Mouse (Mus musculus): ENCODE data around the gene Oprm1. TPM values are rescaled to one million over a fixed set of nuclear protein-coding genes. Genes with fewer than 3 reads are reported as not detected.

Gene Oprm1
- polyA plus RNA-seq, 1 experiment from 2014 or later, result not detected

DNA sequence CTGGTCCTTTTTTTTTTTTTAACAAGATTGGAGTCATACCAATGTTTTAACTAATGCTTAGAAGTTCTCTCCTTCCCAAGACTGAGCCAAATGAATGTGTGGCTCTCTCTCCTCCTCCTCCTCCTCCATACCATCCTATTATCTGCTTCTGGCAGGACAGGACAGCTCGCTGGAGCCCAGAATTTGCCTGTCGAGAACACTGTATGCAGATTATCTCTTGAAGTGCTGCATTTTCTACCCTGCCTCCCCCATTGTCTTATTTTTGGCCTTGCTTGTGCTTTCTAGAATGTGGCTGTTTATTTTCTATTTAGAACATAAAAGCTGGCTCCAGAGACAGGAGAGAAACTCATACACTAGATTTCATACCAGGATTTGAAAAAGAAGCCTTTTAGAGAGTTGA, 151.5 kb downstream of the Oprm1 start:
- 80% methylated on average over 2 of the region's 2 CpGs for WGBS
- Histone ChIP-seq H3K36me3 (no peaks in the 10 kb centered on the region), H3K9me3 (replicated peaks) (no peaks in the 10 kb centered on the region), H3K4me3 (no peak overlapping the region), H3K27me3 (ENCODE audit: low read depth, poor library complexity, severe bottlenecking) (no peaks in the 10 kb centered on the region), H3K27ac (no peak overlapping the region), H3K4me1 (no peaks in the 10 kb centered on the region)
- DNase-seq (ENCODE audit: low spot score), result no peak

DNA sequence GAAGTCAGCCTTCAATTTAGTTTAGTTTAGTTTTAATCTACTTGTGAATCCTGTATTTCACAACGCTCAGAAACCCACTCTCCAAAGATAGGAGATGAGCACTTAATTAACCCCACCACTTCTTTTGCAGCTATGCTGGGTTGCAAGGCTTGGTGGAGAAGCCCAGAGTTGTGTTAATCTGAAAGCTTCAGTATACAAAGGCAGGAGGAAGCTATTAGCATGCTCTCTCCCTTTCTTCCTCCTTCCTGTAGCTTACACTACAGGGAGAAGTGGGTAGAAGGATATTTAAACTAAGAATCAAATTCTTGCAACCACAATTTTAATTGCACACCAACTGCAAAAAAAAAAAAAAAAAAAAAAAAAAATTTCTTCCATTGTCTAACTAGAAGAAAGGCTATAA, 157.7 kb downstream of the Oprm1 start:
- Histone ChIP-seq H3K4me1 (peaks cover 7% of the 10 kb centered on the region; the same call in 1 of the 2 replicates), H3K27ac (no peak overlapping the region), H3K36me3 (no peaks in the 10 kb centered on the region), H3K27me3 (ENCODE audit: low read depth, poor library complexity, severe bottlenecking) (no peaks in the 10 kb centered on the region), H3K9me3 (replicated peaks) (no peaks in the 10 kb centered on the region), H3K4me3 (no peak overlapping the region)
- no peak for DNase-seq (ENCODE audit: low spot score)
- WGBS, result 71% methylated on average over 1 of the region's 1 CpGs

DNA sequence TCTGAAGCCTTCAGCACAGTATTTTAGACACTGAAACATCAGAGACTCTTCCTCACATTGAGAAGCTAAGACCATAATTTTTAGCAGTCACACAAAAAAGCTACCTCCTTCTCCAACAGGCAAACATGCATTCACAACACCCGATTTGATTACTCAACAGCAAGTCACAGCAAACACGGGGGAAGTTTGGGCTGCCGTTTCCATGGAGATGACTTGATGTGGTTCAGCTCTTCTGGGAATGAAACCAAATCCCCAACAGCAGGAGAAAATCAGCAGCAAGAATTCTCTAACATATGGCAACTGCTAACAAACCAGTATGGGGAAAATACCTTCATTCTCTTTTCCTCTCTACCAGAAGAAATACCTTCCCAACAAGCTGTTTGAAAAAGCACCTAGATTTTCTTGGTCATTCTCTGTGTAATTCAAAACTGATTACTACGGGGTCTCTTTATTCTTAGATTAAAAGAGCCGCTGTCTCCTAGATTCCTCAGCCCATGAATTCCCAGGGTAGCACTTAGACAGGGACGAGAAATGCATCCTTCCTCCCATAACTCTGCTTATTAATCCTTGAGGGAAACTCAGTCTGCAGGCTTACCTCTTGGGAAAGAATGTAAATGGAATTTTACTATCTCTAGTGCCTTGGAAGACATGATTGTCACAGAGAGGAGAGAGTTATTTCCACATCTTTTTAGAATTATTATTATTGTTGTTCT, 158.4 kb downstream of the Oprm1 start:
- Histone ChIP-seq H3K27me3 (ENCODE audit: low read depth, poor library complexity, severe bottlenecking) (no peaks in the 10 kb centered on the region), H3K4me3 (no peak overlapping the region), H3K36me3 (no peaks in the 10 kb centered on the region), H3K9me3 (replicated peaks) (no peaks in the 10 kb centered on the region), H3K4me1 (peaks cover 7% of the 10 kb centered on the region; the same call in 1 of the 2 replicates), H3K27ac (no peak overlapping the region)
- peak; percentile 44 for DNase-seq (ENCODE audit: low spot score)
- WGBS, result 45% methylated on average over 6 of the region's 6 CpGs

DNA sequence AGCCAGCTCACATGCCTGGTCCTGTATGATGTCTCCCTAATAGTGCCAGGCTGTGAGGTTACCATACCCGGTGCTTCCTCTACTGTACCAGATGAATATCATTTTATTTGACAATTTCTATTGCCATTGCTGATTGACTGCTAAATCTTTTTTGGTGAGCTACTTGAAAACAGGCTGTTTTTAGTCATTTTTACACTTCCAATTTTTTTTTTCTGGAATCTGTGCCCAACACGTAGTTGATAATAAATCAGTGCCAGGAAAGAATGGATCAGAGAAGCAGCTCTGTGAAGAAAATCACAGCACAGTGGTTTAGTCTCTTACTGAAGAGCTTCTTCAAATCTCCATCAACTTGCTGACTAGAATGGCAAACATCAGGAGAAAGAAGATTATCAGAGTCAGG, 168.4 kb downstream of the Oprm1 start:
- no peak for DNase-seq (ENCODE audit: low spot score)
- Histone ChIP-seq H3K4me3 (no peak overlapping the region), H3K9me3 (replicated peaks) (no peaks in the 10 kb centered on the region), H3K36me3 (no peaks in the 10 kb centered on the region), H3K27ac (no peak overlapping the region), H3K4me1 (no peaks in the 10 kb centered on the region), H3K27me3 (ENCODE audit: low read depth, poor library complexity, severe bottlenecking) (no peaks in the 10 kb centered on the region)
- WGBS, result 83% methylated on average over 2 of the region's 2 CpGs

DNA sequence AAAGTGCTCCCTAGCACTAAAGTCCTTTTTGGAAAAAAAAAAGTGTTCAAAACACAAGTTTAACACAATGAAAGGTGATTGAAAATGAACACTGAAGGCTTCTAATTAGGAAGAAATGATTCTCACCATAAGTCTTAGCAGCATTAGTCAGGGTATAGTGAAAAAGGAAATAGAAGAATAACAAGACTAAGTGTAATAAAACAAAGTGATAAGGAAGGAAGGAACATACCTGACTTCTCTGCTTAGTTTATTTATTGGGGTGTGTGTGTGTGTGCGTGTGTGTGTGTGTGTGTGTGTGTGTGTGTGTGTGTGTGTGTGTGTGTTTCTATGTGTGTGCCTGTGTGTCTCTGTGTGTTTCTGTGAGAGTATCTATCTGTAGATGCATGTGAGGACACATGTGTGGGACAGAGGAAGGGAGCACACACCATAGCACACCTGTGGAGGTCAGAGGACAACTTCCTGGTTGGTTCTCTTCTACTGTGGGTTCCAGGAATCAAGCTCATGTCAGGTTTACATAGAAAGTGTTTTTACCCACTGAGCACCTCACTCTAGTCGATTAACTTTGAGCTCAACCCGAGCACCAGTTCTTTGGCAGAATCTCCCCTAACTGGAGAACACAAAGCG, 169.4 kb downstream of the Oprm1 start:
- H3K27ac ChIP-seq, result no peak overlapping the region
- H3K9me3 ChIP-seq (replicated peaks), result no peaks in the 10 kb centered on the region
- DNase-seq (ENCODE audit: low spot score), result no peak
- H3K4me3 ChIP-seq, result no peak overlapping the region
- no peaks in the 10 kb centered on the region for H3K36me3 ChIP-seq
- H3K27me3 ChIP-seq (ENCODE audit: low read depth, poor library complexity, severe bottlenecking), result no peaks in the 10 kb centered on the region
- H3K4me1 ChIP-seq, result no peaks in the 10 kb centered on the region
- WGBS, result 90% methylated on average over 4 of the region's 4 CpGs

DNA sequence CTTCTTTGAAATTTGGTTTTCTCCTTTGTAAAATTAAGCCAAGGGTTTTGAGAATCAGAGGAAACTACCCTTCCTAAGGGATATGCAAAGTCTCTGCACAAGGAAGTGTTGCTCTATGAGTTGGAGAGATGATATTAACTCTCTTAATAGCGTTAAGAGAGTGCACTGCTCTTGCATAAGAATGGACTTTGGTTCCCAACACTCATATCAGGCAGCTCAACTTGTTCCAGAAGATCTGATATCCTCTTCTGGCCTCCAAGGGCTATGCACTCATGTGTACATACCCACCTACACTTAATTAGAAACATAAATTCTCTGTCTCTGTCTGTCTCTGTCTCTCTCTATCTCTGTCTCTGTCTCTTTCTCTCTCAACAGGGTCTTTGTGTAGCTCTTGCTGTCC, 170.6 kb downstream of the Oprm1 start:
- no peak overlapping the region for H3K4me3 ChIP-seq
- H3K4me1 ChIP-seq, result no peaks in the 10 kb centered on the region
- no peaks in the 10 kb centered on the region for H3K36me3 ChIP-seq
- 52% methylated on average over 1 of the region's 1 CpGs for WGBS
- no peaks in the 10 kb centered on the region for H3K27me3 ChIP-seq (ENCODE audit: low read depth, poor library complexity, severe bottlenecking)
- DNase-seq (ENCODE audit: low spot score), result no peak
- H3K27ac ChIP-seq, result no peak overlapping the region
- no peaks in the 10 kb centered on the region for H3K9me3 ChIP-seq (replicated peaks)

DNA sequence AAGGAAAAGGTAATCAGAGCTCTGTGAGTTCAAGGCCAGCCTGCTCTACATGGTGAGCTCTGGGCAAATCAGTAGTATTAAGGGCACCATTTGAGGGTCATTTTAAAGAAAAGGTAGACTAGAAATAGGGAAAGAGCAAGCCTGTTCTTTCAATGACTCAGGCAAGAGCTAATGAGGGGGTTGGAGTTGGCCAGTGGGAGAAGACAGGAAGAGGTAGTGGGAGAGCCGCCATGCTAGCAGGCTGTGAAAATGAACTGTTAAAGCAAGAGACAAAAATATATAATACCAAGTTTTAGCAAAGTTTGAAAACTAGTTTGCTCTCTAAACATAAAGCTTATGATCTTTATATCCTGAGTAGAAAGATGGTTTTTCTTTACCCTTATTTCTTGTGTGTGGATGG, 172.1 kb downstream of the Oprm1 start:
- Histone ChIP-seq H3K36me3 (no peaks in the 10 kb centered on the region), H3K4me1 (no peaks in the 10 kb centered on the region), H3K4me3 (no peak overlapping the region), H3K9me3 (replicated peaks) (no peaks in the 10 kb centered on the region), H3K27ac (no peak overlapping the region), H3K27me3 (ENCODE audit: low read depth, poor library complexity, severe bottlenecking) (no peaks in the 10 kb centered on the region)
- 92% methylated on average over 1 of the region's 1 CpGs for WGBS
- DNase-seq (ENCODE audit: low spot score), result no peak

DNA sequence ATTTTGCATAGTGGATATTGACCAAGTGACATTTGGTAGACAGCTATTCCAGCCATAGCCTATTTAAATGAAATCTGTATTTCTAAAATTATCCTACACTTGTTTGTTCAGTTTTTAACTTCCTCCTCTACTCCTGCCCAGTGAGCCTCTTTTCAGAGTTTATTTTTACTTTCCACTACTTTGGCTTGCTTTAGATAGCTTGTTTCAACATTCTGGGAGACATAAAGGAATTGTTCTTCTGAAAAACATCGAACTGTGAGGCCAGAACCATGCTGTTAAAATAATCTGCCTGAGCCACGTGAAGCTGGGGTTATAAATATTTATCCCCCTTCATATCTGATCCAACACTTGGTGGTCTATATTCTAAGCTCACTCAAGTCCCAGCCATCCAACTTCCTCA, 172.6 kb downstream of the Oprm1 start:
- H3K4me1 ChIP-seq, result no peaks in the 10 kb centered on the region
- WGBS, result 89% methylated on average over 2 of the region's 2 CpGs
- H3K27ac ChIP-seq, result no peak overlapping the region
- H3K27me3 ChIP-seq (ENCODE audit: low read depth, poor library complexity, severe bottlenecking), result no peaks in the 10 kb centered on the region
- DNase-seq (ENCODE audit: low spot score), result no peak
- H3K4me3 ChIP-seq, result no peak overlapping the region
- no peaks in the 10 kb centered on the region for H3K9me3 ChIP-seq (replicated peaks)
- H3K36me3 ChIP-seq, result no peaks in the 10 kb centered on the region

DNA sequence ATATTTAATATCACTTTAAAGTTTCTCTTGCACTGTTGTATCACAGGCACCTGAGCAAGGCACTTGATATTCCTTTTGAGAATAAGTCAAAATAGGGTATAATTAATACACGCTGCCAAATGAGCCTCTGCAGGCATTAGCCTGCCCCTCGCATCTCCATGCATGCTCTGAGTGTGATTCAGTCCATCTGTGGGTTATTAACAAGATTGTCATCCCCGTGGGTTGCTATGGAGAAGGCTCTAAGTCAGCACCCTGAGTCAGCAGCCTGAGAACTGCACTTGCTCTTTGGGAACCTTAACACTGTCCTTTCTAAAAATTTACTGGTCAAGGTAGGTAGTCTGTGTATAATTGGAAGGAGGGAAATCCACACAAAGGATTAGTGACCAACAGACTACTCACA, 176.5 kb downstream of the Oprm1 start:
- H3K4me1 ChIP-seq, result no peaks in the 10 kb centered on the region
- no peak overlapping the region for H3K4me3 ChIP-seq
- no peaks in the 10 kb centered on the region for H3K36me3 ChIP-seq
- no peak overlapping the region for H3K27ac ChIP-seq
- WGBS, result 71% methylated on average over 3 of the region's 3 CpGs
- no peaks in the 10 kb centered on the region for H3K9me3 ChIP-seq (replicated peaks)
- DNase-seq (ENCODE audit: low spot score), result no peak
- H3K27me3 ChIP-seq (ENCODE audit: low read depth, poor library complexity, severe bottlenecking), result no peaks in the 10 kb centered on the region

DNA sequence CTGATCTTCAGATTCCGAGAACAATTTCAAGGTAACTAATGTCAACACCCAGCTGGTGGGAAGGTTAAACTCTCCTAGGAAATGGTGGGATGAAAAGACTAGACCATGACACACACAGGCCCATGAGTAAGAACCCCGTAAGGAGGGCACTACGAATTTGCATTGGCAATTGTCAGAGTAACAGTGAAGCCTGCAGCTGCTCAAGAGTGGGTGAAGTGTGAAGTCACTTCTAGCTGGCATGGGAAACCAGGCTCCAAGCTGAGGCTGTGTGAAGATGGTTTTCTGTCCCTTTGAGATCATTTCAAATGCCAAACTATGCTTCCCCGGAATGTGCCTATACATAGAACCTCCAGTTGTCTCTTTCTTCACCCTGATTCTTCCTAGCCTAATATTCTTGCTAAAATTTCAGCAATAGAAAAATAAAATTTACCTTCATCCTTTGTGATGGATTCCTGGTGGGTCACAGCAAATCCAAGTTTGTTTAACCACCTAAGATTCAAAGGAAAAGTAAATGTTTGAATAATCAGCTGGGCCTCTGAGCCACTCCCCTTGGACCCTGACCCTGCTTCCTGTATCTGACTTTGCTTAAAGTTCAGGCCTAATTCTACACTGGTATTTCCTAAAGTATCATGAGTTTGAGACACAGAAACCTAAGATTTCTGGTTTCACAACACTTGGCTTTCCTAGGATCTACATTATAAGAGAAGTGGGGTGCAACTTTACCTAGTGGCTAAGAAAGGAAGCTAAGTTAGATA, 178.5 kb downstream of the Oprm1 start:
- no peak overlapping the region for H3K4me3 ChIP-seq
- no peaks in the 10 kb centered on the region for H3K9me3 ChIP-seq (replicated peaks)
- DNase-seq (ENCODE audit: low spot score), result no peak
- H3K4me1 ChIP-seq, result no peaks in the 10 kb centered on the region
- WGBS, result 89% methylated on average over 4 of the region's 4 CpGs
- H3K27ac ChIP-seq, result no peak overlapping the region
- H3K27me3 ChIP-seq (ENCODE audit: low read depth, poor library complexity, severe bottlenecking), result no peaks in the 10 kb centered on the region
- H3K36me3 ChIP-seq, result no peaks in the 10 kb centered on the region

DNA sequence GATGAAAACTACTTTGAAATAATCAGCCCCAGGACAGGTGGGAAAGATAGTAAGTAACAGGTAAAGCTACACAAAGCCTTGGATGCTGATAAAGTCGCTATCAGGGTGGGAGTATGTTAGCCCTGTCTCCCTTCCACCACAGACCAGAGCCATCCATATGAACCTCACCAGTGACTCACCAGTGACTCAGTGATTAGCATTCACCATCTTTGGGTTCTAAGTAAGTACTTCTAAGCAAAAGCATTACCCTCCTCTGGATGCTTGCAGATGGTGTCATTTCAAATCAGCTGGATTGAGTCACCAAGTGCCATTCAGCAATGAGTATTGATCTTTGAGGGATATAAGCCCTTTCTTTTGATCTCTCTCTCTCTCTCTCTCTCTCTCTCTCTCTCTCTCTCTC, 194.8 kb downstream of the Oprm1 start:
- no peak overlapping the region for H3K4me3 ChIP-seq
- no peaks in the 10 kb centered on the region for H3K4me1 ChIP-seq
- whole genome bisulfite sequencing, result 72% methylated on average over 1 of the region's 1 CpGs
- no peak overlapping the region for H3K27ac ChIP-seq
- no peaks in the 10 kb centered on the region for H3K27me3 ChIP-seq (ENCODE audit: low read depth, poor library complexity, severe bottlenecking)
- no peak for DNase-seq (ENCODE audit: low spot score)
- H3K9me3 ChIP-seq (replicated peaks), result no peaks in the 10 kb centered on the region
- H3K36me3 ChIP-seq, result no peaks in the 10 kb centered on the region

DNA sequence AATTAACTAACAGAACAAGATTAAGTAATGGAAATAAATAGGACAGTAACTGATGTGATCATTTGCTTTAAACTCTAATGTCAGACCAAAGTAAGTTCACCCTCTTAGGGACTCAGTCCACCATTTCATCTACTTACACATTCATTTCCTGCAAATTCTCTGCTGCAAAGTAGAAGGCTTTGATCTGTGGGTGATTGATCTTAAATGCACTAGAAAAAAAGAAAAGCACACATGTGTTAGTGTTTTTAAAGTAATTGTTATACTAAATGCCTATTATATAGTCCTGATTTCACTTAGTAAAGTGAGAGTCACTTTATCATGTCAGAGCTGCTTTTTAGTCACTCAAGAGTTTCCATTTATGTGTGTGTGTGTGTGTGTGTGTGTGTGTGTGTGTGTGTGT, 196.2 kb downstream of the Oprm1 start:
- H3K4me3 ChIP-seq, result no peak overlapping the region
- H3K27me3 ChIP-seq (ENCODE audit: low read depth, poor library complexity, severe bottlenecking), result no peaks in the 10 kb centered on the region
- H3K4me1 ChIP-seq, result no peaks in the 10 kb centered on the region
- H3K9me3 ChIP-seq (replicated peaks), result no peaks in the 10 kb centered on the region
- DNase-seq (ENCODE audit: low spot score), result no peak
- H3K36me3 ChIP-seq, result no peaks in the 10 kb centered on the region
- H3K27ac ChIP-seq, result no peak overlapping the region

DNA sequence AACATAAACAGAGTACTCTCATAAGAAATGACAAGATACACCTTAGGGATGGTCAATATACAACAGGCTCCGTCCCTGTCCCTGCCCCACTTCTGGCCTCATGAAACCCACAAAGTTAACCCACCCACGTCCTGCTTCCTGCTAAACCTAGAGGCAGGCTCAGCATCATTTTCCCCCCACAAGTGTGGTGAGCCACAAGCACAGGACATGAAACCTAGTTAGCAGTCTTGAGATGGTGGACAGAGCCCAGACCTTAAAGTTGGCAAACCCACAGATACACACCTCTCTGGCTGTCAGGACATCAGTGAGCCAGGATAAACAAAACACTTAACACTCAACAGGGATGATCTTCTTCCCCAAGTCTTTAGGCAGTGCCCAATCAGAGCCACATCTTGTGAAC, 198.1 kb downstream of the Oprm1 start:
- WGBS, result 91% methylated on average over 2 of the region's 2 CpGs
- no peak for DNase-seq (ENCODE audit: low spot score)
- Histone ChIP-seq H3K9me3 (replicated peaks) (no peaks in the 10 kb centered on the region), H3K36me3 (no peaks in the 10 kb centered on the region), H3K27me3 (ENCODE audit: low read depth, poor library complexity, severe bottlenecking) (no peaks in the 10 kb centered on the region), H3K4me3 (no peak overlapping the region), H3K27ac (no peak overlapping the region), H3K4me1 (no peaks in the 10 kb centered on the region)
